Mouse (Mus musculus) olfactory bulb, adult 2 months (tissue): Measurements from ENCODE around the gene Klc2. TPM values are rescaled to one million over a fixed set of nuclear protein-coding genes. Genes with fewer than 3 reads are reported as not detected.

Experiments
- H3K27ac ChIP-seq: fragments of 200-500 bp; 2 replicates; pipeline ENCODE4 v1.5.1; 2012; ENCODE audit warnings: low read depth, low read length; ENCODE audit not compliant: insufficient read depth
- H3K4me1 ChIP-seq: fragments of 200-500 bp; 2 replicates; pipeline ENCODE4 v1.6.1; 2012; ENCODE audit warnings: low read length; ENCODE audit not compliant: control insufficient read depth, insufficient read depth
- H3K4me3 ChIP-seq: fragments of 200-500 bp; 2 replicates; pipeline ENCODE4 v1.5.1; 2012; ENCODE audit warnings: mild to moderate bottlenecking, low read depth, low read length, moderate library complexity; ENCODE audit not compliant: insufficient read depth
- CTCF ChIP-seq: fragments of 200-500 bp; IDR thresholded peaks from 2 replicates; pipeline ENCODE4 v1.5.1; 2012; ENCODE audit warnings: low read depth, mild to moderate bottlenecking, low read length, moderate library complexity; ENCODE audit not compliant: insufficient read depth
- POLR2A ChIP-seq: fragments of 200-500 bp; IDR thresholded peaks from 2 replicates; pipeline ENCODE4 v1.6.1; 2012; ENCODE audit warnings: mild to moderate bottlenecking, low read depth, low read length, moderate library complexity; ENCODE audit not compliant: insufficient read depth
- WGBS: fragments of 180-500 bp; shearing (Covaris S2); methylation state at CpG from one replicate; pipeline ENCODE4 v1.1.7; 2018; 5-methylcytosine and 5-hydroxymethylcytosine counted together
- polyA plus RNA-seq: library from polyadenylated mRNA; stranded (reverse); fragments of >200 nt; gene quantifications from 2 replicates; pipeline ENCODE4 v1.2.4, GENCODE M21; 2012; ENCODE audit warnings: low replicate concordance; ENCODE audit not compliant: missing spikeins, insufficient read depth, insufficient read length

The Klc2 gene
- polyA plus RNA-seq, 1 experiment, result not detected

DNA sequence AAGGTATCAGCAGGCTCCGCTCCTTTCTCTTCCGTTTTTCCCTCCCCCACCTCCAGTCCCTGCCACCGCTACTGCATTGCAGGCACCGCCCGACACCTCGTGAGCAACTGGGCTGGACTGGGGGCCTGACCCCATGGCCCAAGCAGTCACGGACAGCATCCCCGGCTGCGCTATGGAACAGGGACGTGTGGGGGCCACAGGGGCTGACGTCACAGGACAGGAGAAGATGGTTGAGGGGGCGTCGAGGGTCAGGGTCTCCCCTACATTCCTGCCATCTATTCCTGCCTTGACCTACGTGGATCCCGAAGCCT lies 33.6 kb downstream of the Klc2 start:
- Histone ChIP-seq H3K4me1 (peaks cover 29% of the 10 kb centered on the region), H3K4me3 (peak overlapping the region; percentile 70), H3K27ac (peak overlapping the region; percentile 81)
- TF ChIP-seq POLR2A, result no peak
- TF ChIP-seq CTCF, result no peak
- 1% methylated on average over 15 of the region's 15 CpGs for WGBS

DNA sequence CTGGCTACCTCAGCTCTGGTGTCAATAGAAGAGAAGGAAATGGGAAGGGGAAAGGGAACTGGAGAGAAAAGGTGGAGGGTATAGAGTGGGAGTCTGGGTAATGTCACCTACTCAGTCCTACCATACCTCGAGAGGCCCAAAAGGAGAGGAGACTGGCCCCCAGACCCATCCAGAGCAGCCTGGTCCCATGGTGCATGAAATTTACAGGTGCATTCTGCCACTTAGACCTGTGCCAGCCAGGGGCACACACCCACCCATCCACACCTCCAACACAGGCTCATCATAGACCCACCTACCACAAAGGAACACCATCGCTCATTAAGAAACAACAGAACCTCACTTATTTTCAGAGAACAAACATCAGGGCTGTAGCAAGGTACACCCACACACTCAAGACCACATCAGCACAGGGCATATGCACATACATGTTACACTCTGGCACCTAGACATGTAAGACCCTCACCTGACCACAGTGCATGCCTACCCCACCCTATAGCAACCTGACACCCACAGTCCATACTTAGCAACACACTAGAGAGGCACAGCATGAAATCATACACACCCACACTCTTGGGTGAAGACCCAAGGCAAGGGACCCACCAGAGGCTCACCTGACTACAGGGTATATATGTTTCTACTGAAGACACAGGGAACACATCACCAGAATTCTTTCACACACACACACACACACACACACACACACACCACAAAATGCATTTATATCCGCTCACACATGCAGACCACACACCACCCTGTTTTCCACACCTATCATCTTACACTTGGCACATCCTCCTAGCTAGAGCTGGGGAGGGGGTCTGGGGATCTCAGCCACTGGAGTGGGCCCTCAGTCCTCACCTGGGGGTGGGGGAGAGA lies 34.2 kb downstream of the Klc2 start:
- Histone ChIP-seq H3K4me1 (peaks cover 26% of the 10 kb centered on the region), H3K4me3 (peak overlapping the region; percentile 70), H3K27ac (peak overlapping the region; percentile 81)
- TF ChIP-seq POLR2A, result no peak
- TF ChIP-seq CTCF, result no peak
- WGBS, result 32% methylated on average over 3 of the region's 3 CpGs

DNA sequence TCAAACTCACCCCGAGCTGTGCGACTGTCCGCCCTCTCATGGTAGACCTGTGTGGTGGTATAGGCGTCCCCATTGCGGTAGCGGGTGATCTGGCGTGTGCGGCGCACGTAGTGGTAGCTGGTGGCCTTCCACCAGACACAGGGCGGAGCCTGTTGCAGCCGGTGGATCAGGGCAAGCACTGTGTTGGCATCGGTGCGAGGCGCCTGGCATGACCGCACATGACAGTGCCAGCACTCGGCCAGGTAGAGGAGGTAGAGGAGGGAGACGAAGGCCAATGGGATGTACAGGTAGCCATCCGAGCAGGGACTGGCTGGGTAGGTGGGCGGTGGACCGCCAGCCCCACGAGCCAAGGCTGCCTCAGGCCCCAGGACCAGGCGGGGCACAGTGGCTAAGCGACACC lies 35.8 kb downstream of the Klc2 start:
- H3K4me3 ChIP-seq, result no peak overlapping the region
- peaks cover 21% of the 10 kb centered on the region for H3K4me1 ChIP-seq
- H3K27ac ChIP-seq, result no peak overlapping the region
- WGBS, result 83% methylated on average over 24 of the region's 24 CpGs
- TF ChIP-seq POLR2A (no peak), CTCF (no peak)

DNA sequence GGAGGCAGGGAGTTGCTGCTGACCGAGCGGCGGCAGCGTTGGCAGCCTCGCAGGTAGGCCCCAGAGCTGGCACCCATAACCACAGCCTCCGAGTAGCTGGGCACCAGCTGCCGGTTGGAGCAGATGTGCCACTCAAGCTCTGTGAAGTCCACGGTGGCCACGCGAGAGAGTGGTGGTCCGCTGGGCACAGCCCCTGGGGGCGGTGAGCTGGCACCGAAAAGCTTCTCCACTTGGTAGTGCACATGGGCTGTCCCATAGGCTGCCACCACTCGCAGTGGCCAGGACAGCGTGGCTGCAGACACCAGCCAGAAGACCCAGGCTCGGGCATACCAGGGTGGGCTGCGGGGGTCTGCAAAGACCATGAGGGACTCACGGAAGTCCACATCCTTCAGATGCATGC lies 36.4 kb downstream of the Klc2 start:
- WGBS, result 66% methylated on average over 18 of the region's 18 CpGs
- TF ChIP-seq CTCF (no peak), POLR2A (no peak)
- H3K4me3 ChIP-seq, result no peak overlapping the region
- no peak overlapping the region for H3K27ac ChIP-seq
- H3K4me1 ChIP-seq, result peaks cover 16% of the 10 kb centered on the region

- Histone ChIP-seq H3K4me1 (peaks cover 16% of the 10 kb centered on the region), H3K27ac (no peak overlapping the region), H3K4me3 (no peak overlapping the region)
- WGBS, result 88% methylated on average over 1 of the region's 1 CpGs
- TF ChIP-seq CTCF, result no peak
- no peak for TF ChIP-seq POLR2A
Observed at GRCm38 (mm10) chr19:5079279-5079678, 39.1 kb downstream of the Klc2 start.

DNA sequence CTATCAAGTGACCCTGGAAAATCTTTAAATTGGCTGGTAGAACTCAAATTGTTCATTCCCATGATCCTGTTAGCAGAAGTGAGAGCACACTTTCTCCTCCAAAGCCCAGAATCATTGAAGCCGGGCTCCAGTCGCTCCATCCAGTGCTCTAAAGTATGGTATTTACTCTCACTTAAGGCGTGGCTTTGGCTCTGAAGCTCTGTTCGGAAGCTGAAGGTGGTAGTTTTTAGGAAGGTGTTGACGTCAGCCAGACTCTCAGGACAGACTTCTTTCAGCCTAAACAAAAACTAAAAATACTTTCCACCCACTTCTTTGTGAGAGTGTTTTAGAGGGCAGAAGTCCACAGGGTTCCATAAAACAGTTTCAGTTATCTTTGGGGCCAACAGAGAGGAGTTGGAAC lies 44.8 kb downstream of the Klc2 start:
- no peak overlapping the region for H3K27ac ChIP-seq
- no peak overlapping the region for H3K4me3 ChIP-seq
- WGBS, result 25% methylated on average over 5 of the region's 5 CpGs
- H3K4me1 ChIP-seq, result peaks cover 23% of the 10 kb centered on the region
- TF ChIP-seq CTCF, result no peak
- TF ChIP-seq POLR2A, result no peak

DNA sequence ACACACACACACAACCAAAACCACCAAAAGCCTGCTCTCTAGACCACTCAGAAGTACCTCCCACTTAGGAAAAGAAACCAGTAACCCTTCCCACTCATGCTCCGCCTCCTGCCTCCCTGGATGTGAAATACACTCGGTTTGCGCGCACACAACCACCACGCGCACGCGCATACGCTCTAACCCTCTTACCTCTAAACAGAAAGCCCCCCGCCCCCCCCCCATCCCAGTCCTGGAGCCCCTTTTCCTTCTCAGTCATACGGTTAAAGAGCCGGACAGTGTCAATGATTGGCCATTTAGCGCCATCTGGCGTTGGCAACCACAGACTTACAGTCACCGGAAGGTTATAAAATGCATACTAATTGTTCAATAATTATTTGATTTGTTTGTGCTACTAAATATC lies 45.3 kb downstream of the Klc2 start:
- TF ChIP-seq POLR2A (no peak), CTCF (0 out of 2 replicates have a peak, but pooled peaks have one; percentile 19)
- peak overlapping the region; percentile 28; the same call in 1 of the 2 replicates for H3K4me3 ChIP-seq
- no peak overlapping the region for H3K27ac ChIP-seq
- H3K4me1 ChIP-seq, result peaks cover 28% of the 10 kb centered on the region
- under 1% methylated on average over 15 of the region's 15 CpGs for WGBS

- no peak overlapping the region for H3K27ac ChIP-seq
- peak overlapping the region; percentile 49 for H3K4me3 ChIP-seq
- TF ChIP-seq CTCF (no peak), POLR2A (no peak)
- whole genome bisulfite sequencing, result 4% methylated on average over 20 of the region's 20 CpGs
- H3K4me1 ChIP-seq, result peaks cover 32% of the 10 kb centered on the region
Observed at GRCm38 (mm10) chr19:5072389-5073019, 45.9 kb downstream of the Klc2 start.
